In the genomic region with DNA sequence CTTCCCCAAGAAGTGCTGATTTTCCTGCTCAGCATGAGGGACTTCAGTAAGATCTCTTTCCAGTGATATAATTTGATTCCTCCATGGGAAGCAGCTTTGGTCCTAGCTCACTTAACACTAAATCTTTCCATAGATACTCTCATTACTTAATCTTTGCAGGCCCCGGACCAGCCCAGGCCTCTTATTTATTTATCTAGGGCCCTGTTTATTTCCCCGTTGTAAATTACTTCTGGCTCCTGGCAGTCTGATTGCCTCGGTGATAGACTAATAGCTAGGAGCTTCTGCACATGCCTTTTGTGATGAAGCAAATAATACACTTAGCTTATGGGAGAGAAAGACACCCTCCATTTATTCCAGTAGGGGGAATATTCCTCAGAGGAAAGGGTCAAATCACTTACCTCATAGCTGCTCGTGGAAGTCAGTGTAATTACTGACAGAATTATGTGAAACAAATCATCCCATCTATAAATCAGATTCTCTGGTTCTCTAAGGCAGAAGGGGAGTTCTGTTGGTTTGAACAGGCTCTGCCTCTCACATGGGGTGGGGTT, we compare ENCODE assay signal across 25 mouse cellular contexts.
DNase-seq lines count a peak whose midpoint lies in the region; ATAC-seq and TF ChIP-seq lines count a peak whose summit lies in the region.
"Had no signal": no experiment of that assay in that cellular context is flagged by ENCODE, and none has a peak within 500 bp of the region (broad histone marks: within the 10 kb centered on the region; RNA-seq: fewer than 3 reads in every experiment).

No protein-coding gene starts in this region.

- no peak overlapping the region for H3K27ac ChIP-seq in kidney, postnatal 0 days
- no peak overlapping the region for H3K27ac ChIP-seq in neural tube, embryonic 12.5 days
- H3K27ac ChIP-seq in neural tube, embryonic 13.5 days (replicated peaks), result peak overlapping the region; percentile 49; the same call in 1 of the 2 replicates
- no peak overlapping the region for H3K27ac ChIP-seq in midbrain, embryonic 13.5 days
- H3K27ac ChIP-seq: forebrain, embryonic 12.5 days; forebrain, embryonic 15.5 days; hindbrain, embryonic 10.5 days; hindbrain, embryonic 13.5 days had no signal

- H3K4me2 ChIP-seq in kidney, postnatal 0 days (ENCODE audit: low read length), result no peak overlapping the region
- H3K4me2 ChIP-seq in neural tube, embryonic 12.5 days (replicated peaks), result no peak overlapping the region
- no peak overlapping the region for H3K4me2 ChIP-seq in neural tube, embryonic 13.5 days
- H3K4me2 ChIP-seq in midbrain, embryonic 13.5 days (replicated peaks), result no peak overlapping the region
- H3K4me2 ChIP-seq: forebrain, embryonic 12.5 days; forebrain, embryonic 15.5 days; heart, embryonic 12.5 days; heart, embryonic 15.5 days; hindbrain, embryonic 13.5 days had no signal

- H3K4me1 ChIP-seq in kidney, postnatal 0 days (replicated peaks; ENCODE audit: insufficient read depth, low read length), result no peaks in the 10 kb centered on the region
- peaks cover 11% of the 10 kb centered on the region; the same call in 1 of the 2 replicates for H3K4me1 ChIP-seq in neural tube, embryonic 12.5 days
- H3K4me1 ChIP-seq in neural tube, embryonic 13.5 days (replicated peaks), result peaks cover 37% of the 10 kb centered on the region
- H3K4me1 ChIP-seq in midbrain, embryonic 13.5 days (replicated peaks), result peaks cover 4% of the 10 kb centered on the region; the same call in 1 of the 2 replicates

- DNase-seq in kidney, postnatal 0 days (ENCODE audit: low spot score), result peak; percentile 11
- DNase-seq in kidney, adult 18-20 months, result no peak
- DNase-seq in neural tube, embryonic 10.5 days (ENCODE audit: extremely low spot score, low spot score), result no peak
- no peak for DNase-seq in ovary, postnatal 10 days (ENCODE audit: low spot score)
- DNase-seq: adrenal gland, adult 2 months; adrenal gland, postnatal 14 days; B cell, adult 2 months; cerebellum, adult 18-20 months; cerebellum, adult 9-10 months; cerebellum, postnatal 14 days; gastrocnemius, postnatal 25 days; heart, adult 18-20 months; heart, postnatal 10 days had no signal

- ATAC-seq in kidney, postnatal 0 days (replicated peaks; ENCODE audit: low FRiP score, low read depth), result no peak
- peak; percentile 66 for ATAC-seq in neural tube, embryonic 12.5 days (ENCODE audit: low FRiP score, low read depth)
- ATAC-seq in neural tube, embryonic 13.5 days (ENCODE audit: low read depth), result peak; percentile 66
- no peak for ATAC-seq in midbrain, embryonic 13.5 days
- ATAC-seq: forebrain, embryonic 15.5 days; hindbrain, embryonic 16.5 days had no signal

- no peak overlapping the region for H3K9ac ChIP-seq in kidney, postnatal 0 days (ENCODE audit: low read depth, low read length)
- no peak overlapping the region for H3K9ac ChIP-seq in neural tube, embryonic 12.5 days
- H3K9ac ChIP-seq in neural tube, embryonic 13.5 days, result no peak overlapping the region
- no peak overlapping the region for H3K9ac ChIP-seq in midbrain, embryonic 13.5 days (replicated peaks)
- H3K9ac ChIP-seq: forebrain, embryonic 12.5 days; forebrain, embryonic 15.5 days; heart, embryonic 12.5 days; heart, embryonic 15.5 days; hindbrain, embryonic 13.5 days had no signal

- H3K27me3 ChIP-seq in kidney, postnatal 0 days (ENCODE audit: insufficient read depth, low read length), result no peaks in the 10 kb centered on the region
- no peaks in the 10 kb centered on the region; the same call in 1 of the 2 replicates for H3K27me3 ChIP-seq in neural tube, embryonic 12.5 days (replicated peaks)
- peaks cover 25% of the 10 kb centered on the region for H3K27me3 ChIP-seq in neural tube, embryonic 13.5 days
- H3K27me3 ChIP-seq in midbrain, embryonic 13.5 days, result peaks cover 4% of the 10 kb centered on the region; the same call in 1 of the 2 replicates
- H3K27me3 ChIP-seq: CH12.LX; forebrain, embryonic 15.5 days; heart, embryonic 15.5 days had no signal

- 15% methylated on average over 4 of the region's 4 CpGs for WGBS in kidney, postnatal 0 days
- WGBS in neural tube, embryonic 12.5 days, result 19% methylated on average over 4 of the region's 4 CpGs
- 11% methylated on average over 4 of the region's 4 CpGs for whole genome bisulfite sequencing in neural tube, embryonic 13.5 days
- 69% methylated on average over 4 of the region's 4 CpGs for WGBS in midbrain, embryonic 13.5 days

- H3K4me3 ChIP-seq in kidney, postnatal 0 days (replicated peaks; ENCODE audit: low read depth, low read length), result no peak overlapping the region
- H3K4me3 ChIP-seq in neural tube, embryonic 12.5 days, result no peak overlapping the region
- H3K4me3 ChIP-seq in neural tube, embryonic 13.5 days, result no peak overlapping the region
- H3K4me3 ChIP-seq in midbrain, embryonic 13.5 days (replicated peaks), result no peak overlapping the region
- H3K4me3 ChIP-seq: forebrain, embryonic 12.5 days; forebrain, embryonic 15.5 days; heart, embryonic 12.5 days; heart, embryonic 15.5 days; hindbrain, embryonic 10.5 days; hindbrain, embryonic 13.5 days had no signal

- no peak for TF ChIP-seq CTCF in kidney, postnatal 0 days (IDR thresholded peaks at IDR 0.05; ENCODE audit: low read depth)

- H3K9me3 ChIP-seq in kidney, postnatal 0 days (replicated peaks; ENCODE audit: low read length), result no peaks in the 10 kb centered on the region
- no peaks in the 10 kb centered on the region for H3K9me3 ChIP-seq in neural tube, embryonic 12.5 days
- no peaks in the 10 kb centered on the region for H3K9me3 ChIP-seq in neural tube, embryonic 13.5 days
- H3K9me3 ChIP-seq in midbrain, embryonic 13.5 days, result no peaks in the 10 kb centered on the region
- H3K9me3 ChIP-seq: forebrain, embryonic 12.5 days; forebrain, embryonic 15.5 days; heart, embryonic 12.5 days; heart, embryonic 15.5 days; hindbrain, embryonic 10.5 days; hindbrain, embryonic 13.5 days had no signal

- H3K36me3 ChIP-seq in kidney, postnatal 0 days (ENCODE audit: insufficient read depth, low read length), result no peaks in the 10 kb centered on the region
- H3K36me3 ChIP-seq in neural tube, embryonic 12.5 days, result no peaks in the 10 kb centered on the region
- H3K36me3 ChIP-seq in neural tube, embryonic 13.5 days, result no peaks in the 10 kb centered on the region
- no peaks in the 10 kb centered on the region for H3K36me3 ChIP-seq in midbrain, embryonic 13.5 days
- H3K36me3 ChIP-seq: forebrain, embryonic 12.5 days; forebrain, embryonic 15.5 days; G1E; heart, embryonic 12.5 days; heart, embryonic 15.5 days; hindbrain, embryonic 10.5 days; hindbrain, embryonic 13.5 days had no signal

Comparison
In these comparisons a context has a peak if more than half of its experiments do, and no peak if none do; other contexts are left out.
1. ATAC-seq: peak in neural tube, embryonic 12.5 days (single experiment) and neural tube, embryonic 13.5 days (single experiment); none in kidney, postnatal 0 days (single experiment) and midbrain, embryonic 13.5 days (single experiment).